Mouse (Mus musculus) intestine, embryonic 16.5 days (tissue): Measurements from ENCODE around the gene Oxld1. TPM values are rescaled to one million over a fixed set of nuclear protein-coding genes. Genes with fewer than 3 reads are reported as not detected.

Experiments
- ATAC-seq: fragments of 200-750 bp; cut with Nextera tagmentation; 2 replicates; pipeline ENCODE4 v1.8.0; 2017; ENCODE audit warnings: moderate TSS enrichment, moderate library complexity
- H3K27ac ChIP-seq: fragments of 300-500 bp; sonication (generic); 2 replicates; pipeline ENCODE4 v1.5.1; 2014; ENCODE audit warnings: mild to moderate bottlenecking, low read length
- H3K27me3 ChIP-seq: fragments of 300-500 bp; sonication (generic); replicated peaks from 2 replicates; pipeline ENCODE4 v1.6.1; 2014; ENCODE audit warnings: low read length, control low read depth, mixed read lengths; ENCODE audit not compliant: control insufficient read depth, insufficient read depth
- H3K36me3 ChIP-seq: fragments of 300-500 bp; sonication (generic); 2 replicates; pipeline ENCODE4 v1.6.1; 2014; ENCODE audit warnings: low read length, control low read depth; ENCODE audit not compliant: control insufficient read depth, insufficient read depth
- H3K4me1 ChIP-seq: fragments of 300-500 bp; sonication (generic); 2 replicates; pipeline ENCODE4 v1.6.1; 2014; ENCODE audit warnings: low read length, control low read depth, mixed read lengths; ENCODE audit not compliant: control insufficient read depth, insufficient read depth
- H3K4me2 ChIP-seq: fragments of 300-500 bp; sonication (generic); 2 replicates; pipeline ENCODE4 v1.6.1; 2014; ENCODE audit warnings: low read depth, low read length, control low read depth
- H3K4me3 ChIP-seq: fragments of 300-500 bp; sonication (generic); 2 replicates; pipeline ENCODE4 v1.5.1; 2014; ENCODE audit warnings: mild to moderate bottlenecking, low read length
- H3K9ac ChIP-seq: fragments of 300-500 bp; sonication (generic); 2 replicates; pipeline ENCODE4 v1.6.1; 2014; ENCODE audit warnings: low read depth, low read length
- H3K9me3 ChIP-seq: fragments of 300-500 bp; sonication (generic); 2 replicates; pipeline ENCODE4 v1.6.1; 2016; ENCODE audit warnings: low read length, control low read depth; ENCODE audit not compliant: control insufficient read depth
- WGBS: fragments of 180-500 bp; shearing (Covaris S2); extraction: QIAGEN DNeasy Blood & Tissue Kit; methylation state at CpG from one replicate; pipeline ENCODE4 v1.1.7; 2014; 5-methylcytosine and 5-hydroxymethylcytosine counted together
- polyA plus RNA-seq: library from polyadenylated mRNA; unstranded; fragments of >200 nt; fragmentation: Nextera tagmentation; extraction: Ambion mirVana; gene quantifications from 2 replicates; pipeline ENCODE4 v1.2.1, GENCODE M21; 2015

Oxld1 gene
- polyA plus RNA-seq, 1 experiment from 2014 or later: 24.6 TPM

DNA sequence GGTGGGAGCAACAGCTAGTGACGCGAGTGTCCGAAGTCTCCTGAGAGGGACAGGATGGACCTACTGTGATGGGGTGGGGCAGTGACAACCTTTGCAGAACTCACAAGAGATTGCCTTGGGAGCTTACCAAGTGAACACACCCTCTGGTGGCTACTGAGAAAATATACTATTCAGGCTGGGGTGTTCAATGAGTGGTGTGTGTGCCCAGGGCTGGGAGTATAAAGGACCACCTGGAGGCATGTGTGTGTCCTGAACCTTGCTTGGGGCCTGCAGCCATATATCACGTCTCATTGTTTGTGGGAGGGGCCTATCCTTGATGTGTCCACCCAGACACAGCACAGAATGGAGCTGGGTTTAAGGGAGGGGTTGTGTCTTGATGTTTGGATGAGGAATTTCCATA, 30.6 kb upstream of the Oxld1 start:
- H3K9ac ChIP-seq: no peak overlapping the region
- H3K4me1 ChIP-seq: peaks cover 46% of the 10 kb centered on the region
- no peak overlapping the region for H3K4me3 ChIP-seq
- 63% methylated on average over 4 of the region's 4 CpGs for WGBS
- ATAC-seq: no peak
- H3K36me3 ChIP-seq: peaks cover 15% of the 10 kb centered on the region
- no peaks in the 10 kb centered on the region for H3K9me3 ChIP-seq
- H3K27me3 ChIP-seq: no peaks in the 10 kb centered on the region
- peak overlapping the region; percentile 62 for H3K27ac ChIP-seq
- no peak overlapping the region for H3K4me2 ChIP-seq

DNA sequence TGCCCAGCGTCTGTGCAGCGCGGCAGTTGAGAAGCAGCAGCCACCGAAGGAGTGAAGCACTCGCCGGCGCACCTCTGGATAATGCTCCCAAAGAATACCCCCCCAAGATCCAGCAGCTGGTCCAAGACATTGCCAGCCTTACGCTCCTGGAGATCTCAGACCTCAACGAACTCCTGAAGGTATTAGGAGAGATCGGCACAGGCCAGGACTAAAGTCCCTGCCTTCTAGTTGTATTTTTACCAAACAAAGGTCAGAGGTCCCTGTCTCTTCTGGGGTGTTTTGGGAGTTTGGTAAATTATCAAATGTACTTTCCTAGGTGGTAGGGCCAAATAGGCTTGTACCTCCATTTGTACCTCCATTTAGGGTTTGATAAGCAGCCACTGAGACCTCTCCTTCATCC, 27.4 kb upstream of the Oxld1 start:
- WGBS: 6% methylated on average over 10 of the region's 10 CpGs
- peaks cover 28% of the 10 kb centered on the region for H3K36me3 ChIP-seq
- H3K27ac ChIP-seq: peak overlapping the region; percentile 78
- peak overlapping the region; percentile 98 for H3K4me3 ChIP-seq
- peaks cover 27% of the 10 kb centered on the region for H3K4me1 ChIP-seq
- H3K27me3 ChIP-seq: no peaks in the 10 kb centered on the region
- no peaks in the 10 kb centered on the region for H3K9me3 ChIP-seq
- H3K4me2 ChIP-seq: peak overlapping the region; percentile 76
- peak overlapping the region; percentile 97 for H3K9ac ChIP-seq
- ATAC-seq: no peak

DNA sequence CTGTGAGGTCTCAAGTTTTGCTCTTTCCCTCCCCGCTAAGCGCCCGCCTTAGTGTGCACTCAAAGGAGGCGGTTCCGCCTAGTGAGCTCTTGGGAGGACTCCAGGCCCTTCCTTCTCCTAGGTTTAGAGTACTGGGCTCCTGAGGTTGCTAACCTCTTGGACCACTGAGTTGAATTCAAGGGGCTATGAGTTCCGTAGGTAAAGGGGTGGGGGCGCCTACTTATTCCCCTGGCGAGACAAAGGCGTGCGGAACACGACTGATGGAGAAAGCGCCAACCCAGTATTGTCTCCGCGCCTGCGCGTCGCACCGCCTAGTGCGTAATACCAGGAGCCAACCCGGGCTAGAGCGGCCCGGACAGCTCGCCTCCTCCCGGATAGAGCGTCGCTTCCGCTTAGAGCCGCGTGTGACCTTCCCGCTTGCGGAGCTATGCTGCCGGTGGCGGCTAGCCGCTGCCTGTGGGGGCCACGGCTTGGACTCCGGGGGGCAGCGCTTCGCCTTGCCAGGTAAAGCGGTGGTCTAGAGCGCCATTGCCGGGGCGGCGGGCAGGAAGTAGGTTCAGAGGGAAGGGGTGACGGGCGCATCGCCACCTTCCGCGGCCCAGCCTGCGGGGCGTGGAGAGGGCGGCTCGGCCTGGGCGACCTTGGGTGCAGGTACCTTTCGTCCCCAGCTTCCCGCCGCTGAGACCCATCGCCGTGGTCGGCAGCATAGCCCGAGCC, 26.6 kb upstream of the Oxld1 start, which contains the start of gene Mrpl12:
Gene Mrpl12 (plus strand): TSS at position 349 of the 717 bp plus-strand sequence.
- peak within 1 kb of the TSS; percentile 78 for H3K27ac ChIP-seq
- H3K9me3 ChIP-seq: no peaks in the 10 kb centered on the region
- peak within 1 kb of the TSS; percentile 98 for H3K4me3 ChIP-seq
- peak; percentile 92 for ATAC-seq
- peak within 1 kb of the TSS; percentile 76 for H3K4me2 ChIP-seq
- H3K9ac ChIP-seq: peak within 1 kb of the TSS; percentile 97
- peaks cover 34% of the 10 kb centered on the region for H3K36me3 ChIP-seq
- no peaks in the 10 kb centered on the region for H3K27me3 ChIP-seq
- H3K4me1 ChIP-seq: peaks cover 19% of the 10 kb centered on the region
- under 1% methylated on average over 60 of the region's 60 CpGs for WGBS

GRCm38 (mm10) chr11:120483448-120483934, 25.6 kb upstream of the Oxld1 start:
- H3K4me3 ChIP-seq: peak overlapping the region; percentile 98; the same call in 1 of the 2 replicates
- no peaks in the 10 kb centered on the region for H3K9me3 ChIP-seq
- 80% methylated on average over 7 of the region's 7 CpGs for WGBS
- ATAC-seq: no peak
- peak overlapping the region; percentile 97 for H3K9ac ChIP-seq
- no peaks in the 10 kb centered on the region for H3K27me3 ChIP-seq
- peaks cover 40% of the 10 kb centered on the region for H3K36me3 ChIP-seq
- H3K27ac ChIP-seq: peak overlapping the region; percentile 75
- peaks cover 14% of the 10 kb centered on the region for H3K4me1 ChIP-seq
- peak overlapping the region; percentile 76; the same call in 1 of the 2 replicates for H3K4me2 ChIP-seq

GRCm38 (mm10) chr11:120472052-120472451, 14.2 kb upstream of the Oxld1 start:
- no peak overlapping the region for H3K27ac ChIP-seq
- no peak overlapping the region for H3K9ac ChIP-seq
- no peak overlapping the region for H3K4me3 ChIP-seq
- peaks cover 26% of the 10 kb centered on the region for H3K36me3 ChIP-seq
- 93% methylated on average over 6 of the region's 6 CpGs for WGBS
- no peak for ATAC-seq
- H3K4me2 ChIP-seq: no peak overlapping the region
- H3K4me1 ChIP-seq: peaks cover 10% of the 10 kb centered on the region
- no peaks in the 10 kb centered on the region for H3K27me3 ChIP-seq
- no peaks in the 10 kb centered on the region for H3K9me3 ChIP-seq

DNA sequence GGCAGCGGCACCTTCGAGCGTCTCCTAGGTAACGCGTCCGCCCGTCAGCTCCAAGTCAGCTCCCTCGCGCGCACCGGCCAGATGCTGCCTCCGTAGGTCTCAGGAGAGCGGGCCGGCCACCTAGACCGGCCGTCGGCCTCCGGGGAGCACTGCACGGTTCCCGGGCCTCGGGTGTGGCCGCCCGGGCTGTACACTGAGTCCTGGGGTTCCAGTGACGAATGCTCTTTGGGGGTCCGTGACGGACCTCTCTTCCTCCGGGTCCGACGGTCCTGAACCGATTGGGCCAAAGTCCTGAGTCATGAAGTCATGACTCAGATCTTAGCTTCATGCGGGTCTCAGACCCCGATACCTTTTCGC, 9.8 kb upstream of the Oxld1 start:
- Histone ChIP-seq H3K9ac (peak overlapping the region; percentile 86), H3K27me3 (no peaks in the 10 kb centered on the region), H3K36me3 (peaks cover 16% of the 10 kb centered on the region; the same call in 1 of the 2 replicates), H3K9me3 (no peaks in the 10 kb centered on the region), H3K4me1 (peaks cover 19% of the 10 kb centered on the region), H3K4me2 (peak overlapping the region; percentile 82), H3K27ac (peak overlapping the region; percentile 49; the same call in 1 of the 2 replicates), H3K4me3 (peak overlapping the region; percentile 92)
- WGBS: 0% methylated on average over 33 of the region's 33 CpGs
- ATAC-seq: peak; percentile 76

GRCm38 (mm10) chr11:120467051-120467735, 9.3 kb upstream of the Oxld1 start, which contains the start of gene Arl16:
Arl16 (minus strand) TSS chr11:120467607.
- WGBS: under 1% methylated on average over 53 of the region's 54 CpGs
- peak; percentile 100 for ATAC-seq
- Histone ChIP-seq H3K36me3 (peaks cover 13% of the 10 kb centered on the region; the same call in 1 of the 2 replicates), H3K4me3 (peak within 1 kb of the TSS; percentile 92), H3K9ac (peak within 1 kb of the TSS; percentile 86), H3K4me2 (peak within 1 kb of the TSS; percentile 82), H3K27ac (peak within 1 kb of the TSS; percentile 52), H3K27me3 (no peaks in the 10 kb centered on the region), H3K9me3 (no peaks in the 10 kb centered on the region), H3K4me1 (peaks cover 19% of the 10 kb centered on the region)

DNA sequence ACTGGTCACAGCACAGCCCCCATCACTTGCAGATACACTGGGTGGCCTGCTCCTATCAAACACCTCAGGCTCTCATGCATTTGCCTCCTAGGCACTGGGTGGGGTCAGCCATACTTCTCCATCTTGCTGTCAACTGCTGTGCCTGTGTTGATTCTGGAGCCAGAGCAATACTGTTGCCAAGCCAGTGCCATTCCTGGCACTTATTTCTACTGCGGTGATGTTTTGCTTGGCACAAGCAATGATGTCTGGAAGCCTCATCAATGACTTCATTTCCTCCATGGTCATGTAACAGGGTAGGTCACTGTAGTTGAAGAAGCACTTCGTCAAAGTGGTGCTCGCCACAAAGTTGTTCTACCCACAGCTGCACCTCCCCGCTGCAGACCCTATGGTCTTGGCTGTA, 7.7 kb upstream of the Oxld1 start:
- Histone ChIP-seq H3K27ac (no peak overlapping the region), H3K9ac (no peak overlapping the region), H3K9me3 (no peaks in the 10 kb centered on the region), H3K4me1 (peaks cover 19% of the 10 kb centered on the region), H3K36me3 (peaks cover 6% of the 10 kb centered on the region; the same call in 1 of the 2 replicates), H3K4me2 (no peak overlapping the region), H3K27me3 (no peaks in the 10 kb centered on the region), H3K4me3 (no peak overlapping the region)
- WGBS: 94% methylated on average over 4 of the region's 4 CpGs
- ATAC-seq: no peak

- H3K4me1 ChIP-seq: peaks cover 19% of the 10 kb centered on the region
- no peak for ATAC-seq
- H3K27ac ChIP-seq: no peak overlapping the region
- no peak overlapping the region for H3K9ac ChIP-seq
- H3K4me2 ChIP-seq: no peak overlapping the region
- H3K36me3 ChIP-seq: no peaks in the 10 kb centered on the region; the same call in 1 of the 2 replicates
- H3K9me3 ChIP-seq: no peaks in the 10 kb centered on the region
- no peak overlapping the region for H3K4me3 ChIP-seq
- 89% methylated on average over 5 of the region's 5 CpGs for WGBS
- no peaks in the 10 kb centered on the region for H3K27me3 ChIP-seq
Measured at GRCm38 (mm10) chr11:120464365-120464764, 6.5 kb upstream of the Oxld1 start.
